Mouse (Mus musculus): ENCODE data around the gene Bahcc1. TPM values are rescaled to one million over a fixed set of nuclear protein-coding genes. Genes with fewer than 3 reads are reported as not detected.
A peak's percentile ranks its signal among the peaks of the same experiment; 100 is the strongest.

The Bahcc1 gene
- total and polyA plus RNA-seq, 2 experiments from 2014 or later, result 3.5 to 13.1 TPM

DNA sequence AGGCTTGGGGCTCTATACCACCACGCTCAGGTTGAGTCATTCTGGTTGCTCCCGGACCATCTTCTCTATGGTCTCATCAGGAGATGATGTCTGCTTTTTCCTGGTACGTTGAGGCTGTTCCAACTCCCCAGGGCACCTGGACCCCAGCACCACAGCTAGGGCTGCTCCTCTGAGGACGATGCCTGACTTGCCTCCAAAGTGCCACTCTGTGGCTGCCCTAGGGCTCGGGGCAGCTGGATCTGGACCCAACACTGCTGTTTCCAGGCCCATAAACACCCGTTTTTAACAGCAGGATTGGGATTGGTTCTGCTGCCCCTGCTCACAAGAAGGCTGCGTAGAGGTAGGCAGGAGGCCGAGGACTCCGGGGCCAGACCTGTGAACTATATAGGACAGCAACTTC, 70.4 kb downstream of the Bahcc1 start:
- Histone ChIP-seq H3K4me2 (ENCODE audit: low read depth, low read length) (no peak overlapping the region), H3K27me3 (ENCODE audit: control insufficient read depth, insufficient read depth, low read length) (no peaks in the 10 kb centered on the region), H3K4me3 (ENCODE audit: low read depth, low read length) (no peak overlapping the region), H3K36me3 (replicated peaks; ENCODE audit: control insufficient read depth, insufficient read depth, low read length) (no peaks in the 10 kb centered on the region), H3K9ac (replicated peaks; ENCODE audit: low read depth, low read length) (no peak overlapping the region), H3K4me1 (ENCODE audit: control insufficient read depth, insufficient read depth) (peaks cover 20% of the 10 kb centered on the region), H3K9me3 (replicated peaks; ENCODE audit: control insufficient read depth, low read length) (no peaks in the 10 kb centered on the region), H3K27ac (ENCODE audit: low read depth) (no peak overlapping the region)
- no peak for TF ChIP-seq EP300 (IDR thresholded peaks at IDR 0.05; ENCODE audit: low read depth)
- TF ChIP-seq CTCF (IDR thresholded peaks at IDR 0.05; ENCODE audit: low read depth), result no peak
- 91% methylated on average over 9 of the region's 9 CpGs for WGBS
- DNase-seq (ENCODE audit: low spot score) (no peak), ATAC-seq (ENCODE audit: insufficient read depth, low read depth) (no peak)

DNA sequence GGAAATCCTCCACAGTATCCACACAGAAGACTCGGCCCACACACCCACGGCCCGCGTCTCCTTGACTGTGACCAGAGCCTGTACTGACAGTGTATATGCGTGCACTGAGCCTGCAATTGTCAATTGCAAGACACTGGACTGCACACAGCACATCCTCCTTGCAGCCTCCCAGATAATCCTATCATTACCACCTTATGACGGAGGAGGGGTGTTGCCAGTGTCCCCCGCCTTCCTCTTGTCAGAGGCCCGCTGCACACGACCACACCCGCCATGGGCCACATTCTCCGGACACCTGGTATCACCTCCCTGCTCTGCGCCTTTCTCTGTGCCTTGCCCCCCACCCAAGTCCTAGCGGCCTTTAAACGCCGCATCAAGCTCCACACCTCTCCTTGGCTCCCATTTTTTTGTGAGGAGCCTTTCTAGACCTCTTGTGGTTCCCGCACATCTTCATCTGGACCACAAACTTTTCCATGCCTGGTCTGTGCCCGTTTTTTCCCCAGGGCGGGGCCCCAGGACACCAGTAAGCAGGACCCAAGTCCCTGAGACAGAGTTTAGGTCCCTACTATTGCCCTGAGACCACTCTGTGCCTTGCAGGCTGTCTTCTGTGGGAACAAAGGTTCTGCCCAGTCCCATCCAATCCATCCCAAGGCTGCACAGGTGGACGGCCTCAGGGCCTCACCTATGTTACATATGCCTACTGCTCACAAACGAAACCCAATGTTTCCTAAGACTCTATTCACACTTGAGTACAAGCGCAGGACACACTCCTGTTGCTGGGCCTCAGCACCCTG, 71.0 kb downstream of the Bahcc1 start:
- H3K36me3 ChIP-seq (replicated peaks; ENCODE audit: control insufficient read depth, insufficient read depth, low read length), result no peaks in the 10 kb centered on the region
- no peak for ATAC-seq (ENCODE audit: insufficient read depth, low read depth)
- no peaks in the 10 kb centered on the region for H3K9me3 ChIP-seq (replicated peaks; ENCODE audit: control insufficient read depth, low read length)
- H3K27me3 ChIP-seq (ENCODE audit: control insufficient read depth, insufficient read depth, low read length), result no peaks in the 10 kb centered on the region
- TF ChIP-seq CTCF (IDR thresholded peaks at IDR 0.05; ENCODE audit: low read depth), result no peak
- no peak for TF ChIP-seq EP300 (IDR thresholded peaks at IDR 0.05; ENCODE audit: low read depth)
- no peak overlapping the region for H3K4me3 ChIP-seq (ENCODE audit: low read depth, low read length)
- WGBS, result 89% methylated on average over 20 of the region's 21 CpGs
- no peak overlapping the region for H3K4me2 ChIP-seq (ENCODE audit: low read depth, low read length)
- DNase-seq (ENCODE audit: low spot score), result no peak
- H3K9ac ChIP-seq (replicated peaks; ENCODE audit: low read depth, low read length), result no peak overlapping the region
- H3K4me1 ChIP-seq (ENCODE audit: control insufficient read depth, insufficient read depth), result peaks cover 20% of the 10 kb centered on the region
- H3K27ac ChIP-seq (ENCODE audit: low read depth), result no peak overlapping the region

DNA sequence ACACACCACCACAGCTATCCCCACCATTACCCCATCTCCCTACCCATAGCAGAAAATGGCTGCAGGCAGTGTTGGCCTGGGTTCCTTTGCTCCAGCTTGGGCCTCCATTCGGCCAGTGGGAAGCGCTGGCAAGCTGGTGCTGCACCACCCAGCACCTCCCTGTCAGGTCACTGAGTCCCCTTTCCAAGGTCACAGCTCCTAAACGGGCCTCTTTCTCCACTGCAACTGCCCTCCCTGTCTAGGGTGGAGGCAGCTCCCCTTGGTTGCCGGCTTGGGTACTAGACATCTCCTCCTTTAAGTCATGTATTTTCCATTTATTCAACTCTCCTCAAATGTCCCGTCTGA, 71.6 kb downstream of the Bahcc1 start:
- H3K27me3 ChIP-seq (ENCODE audit: control insufficient read depth, insufficient read depth, low read length), result no peaks in the 10 kb centered on the region
- H3K4me1 ChIP-seq (ENCODE audit: control insufficient read depth, insufficient read depth), result peaks cover 20% of the 10 kb centered on the region
- H3K9me3 ChIP-seq (replicated peaks; ENCODE audit: control insufficient read depth, low read length), result no peaks in the 10 kb centered on the region
- TF ChIP-seq EP300 (IDR thresholded peaks at IDR 0.05; ENCODE audit: low read depth) (no peak), CTCF (IDR thresholded peaks at IDR 0.05; ENCODE audit: low read depth) (no peak)
- H3K9ac ChIP-seq (replicated peaks; ENCODE audit: low read depth, low read length), result no peak overlapping the region
- WGBS, result 32% methylated on average over 5 of the region's 5 CpGs
- H3K4me2 ChIP-seq (ENCODE audit: low read depth, low read length), result no peak overlapping the region
- no peak for DNase-seq (ENCODE audit: low spot score)
- no peak overlapping the region for H3K4me3 ChIP-seq (ENCODE audit: low read depth, low read length)
- H3K27ac ChIP-seq (ENCODE audit: low read depth), result no peak overlapping the region
- ATAC-seq (ENCODE audit: insufficient read depth, low read depth), result no peak
- H3K36me3 ChIP-seq (replicated peaks; ENCODE audit: control insufficient read depth, insufficient read depth, low read length), result no peaks in the 10 kb centered on the region

DNA sequence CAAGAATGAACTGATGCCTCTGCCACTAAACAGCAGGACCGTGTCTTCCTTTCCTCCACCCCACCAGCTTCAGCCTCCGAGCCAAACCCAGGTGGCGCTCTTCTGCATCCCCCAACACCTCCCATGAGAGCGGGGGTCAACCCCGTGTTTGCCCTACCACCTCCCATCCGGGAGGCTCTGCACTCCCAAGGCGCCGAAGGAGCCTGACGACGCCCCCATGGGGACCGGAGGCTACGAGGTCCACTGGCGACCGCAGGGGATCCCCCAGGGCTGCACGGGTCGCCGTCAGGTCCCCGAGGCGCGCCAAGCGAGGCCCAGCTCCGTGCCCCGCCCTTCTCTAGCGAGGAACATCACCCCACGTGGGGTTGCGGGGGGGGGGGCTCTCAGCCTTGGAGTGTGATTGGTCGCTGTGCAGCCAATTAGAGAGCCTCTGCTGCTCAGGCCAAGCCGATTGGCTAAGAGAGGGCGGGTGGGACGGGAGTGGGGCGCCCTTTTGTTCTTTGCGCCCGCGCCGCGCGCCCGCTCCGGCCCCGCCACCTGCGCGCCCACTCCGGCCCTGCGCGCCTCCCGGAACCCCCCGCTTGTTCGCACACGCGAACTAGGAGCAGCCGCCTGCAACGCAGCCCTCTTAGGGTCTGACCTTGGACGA, 72.3 kb downstream of the Bahcc1 start:
- Histone ChIP-seq H3K4me2 (ENCODE audit: low read depth, low read length) (peak overlapping the region; percentile 63), H3K4me1 (ENCODE audit: control insufficient read depth, insufficient read depth) (peaks cover 13% of the 10 kb centered on the region), H3K27ac (ENCODE audit: low read depth) (peak overlapping the region; percentile 49), H3K9ac (replicated peaks; ENCODE audit: low read depth, low read length) (peak overlapping the region; percentile 42), H3K36me3 (replicated peaks; ENCODE audit: control insufficient read depth, insufficient read depth, low read length) (no peaks in the 10 kb centered on the region), H3K9me3 (replicated peaks; ENCODE audit: control insufficient read depth, low read length) (no peaks in the 10 kb centered on the region), H3K27me3 (ENCODE audit: control insufficient read depth, insufficient read depth, low read length) (no peaks in the 10 kb centered on the region), H3K4me3 (ENCODE audit: low read depth, low read length) (peak overlapping the region; percentile 45)
- under 1% methylated on average over 48 of the region's 53 CpGs for WGBS
- ATAC-seq (ENCODE audit: insufficient read depth, low read depth) (peak; percentile 95), DNase-seq (ENCODE audit: low spot score) (peak; percentile 94)
- TF ChIP-seq CTCF (IDR thresholded peaks at IDR 0.05; ENCODE audit: low read depth) (peak; percentile 45), EP300 (IDR thresholded peaks at IDR 0.05; ENCODE audit: low read depth) (peak; percentile 13; the same call in 1 of the 2 replicates)

DNA sequence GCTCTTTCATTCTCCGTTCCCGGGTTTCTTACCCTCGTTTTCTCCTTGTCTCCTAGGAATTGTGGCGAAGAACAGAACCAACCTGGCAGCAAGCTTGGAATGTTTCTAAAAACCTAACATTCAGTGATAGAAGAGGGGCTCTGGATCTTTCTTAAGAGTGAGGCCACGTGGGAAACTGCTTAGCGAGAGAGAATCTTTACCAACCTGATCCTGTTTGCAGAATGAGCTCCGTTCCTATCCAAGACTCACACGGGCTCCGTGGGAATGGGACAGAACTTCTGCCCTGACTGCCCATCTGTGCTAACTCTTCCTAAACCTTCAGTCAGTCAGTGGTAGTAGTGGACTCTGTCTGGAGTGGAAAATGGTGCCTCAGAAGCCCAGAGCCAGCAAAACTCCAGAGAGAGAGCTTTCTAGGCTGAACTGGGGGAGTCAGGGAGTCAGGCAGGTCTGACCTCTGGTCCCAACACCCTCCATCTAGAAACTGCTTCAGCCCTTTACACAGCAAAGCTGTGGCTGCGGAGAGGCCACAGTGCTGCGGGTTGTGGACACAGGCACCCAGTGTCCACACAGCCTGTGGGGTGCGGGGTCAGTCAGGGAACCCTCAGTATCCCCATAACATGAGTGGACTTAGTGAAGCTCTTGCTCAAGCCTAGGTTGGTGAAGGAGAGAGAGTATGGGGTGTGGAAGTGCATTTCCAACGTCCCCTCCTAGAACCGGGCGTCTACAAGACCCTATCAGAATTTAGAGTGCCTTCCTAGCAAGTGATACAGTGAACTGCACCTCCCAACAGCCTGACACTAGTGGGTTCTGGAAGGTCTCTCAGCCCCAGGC, 73.0 kb downstream of the Bahcc1 start:
- Histone ChIP-seq H3K4me1 (ENCODE audit: control insufficient read depth, insufficient read depth) (peaks cover 17% of the 10 kb centered on the region), H3K27ac (ENCODE audit: low read depth) (peak overlapping the region; percentile 33), H3K4me2 (ENCODE audit: low read depth, low read length) (peak overlapping the region; percentile 63), H3K4me3 (ENCODE audit: low read depth, low read length) (peak overlapping the region; percentile 45), H3K9me3 (replicated peaks; ENCODE audit: control insufficient read depth, low read length) (no peaks in the 10 kb centered on the region), H3K9ac (replicated peaks; ENCODE audit: low read depth, low read length) (peak overlapping the region; percentile 42), H3K36me3 (replicated peaks; ENCODE audit: control insufficient read depth, insufficient read depth, low read length) (no peaks in the 10 kb centered on the region), H3K27me3 (ENCODE audit: control insufficient read depth, insufficient read depth, low read length) (no peaks in the 10 kb centered on the region)
- 25% methylated on average over 15 of the region's 15 CpGs for WGBS
- DNase-seq (ENCODE audit: low spot score), result no peak
- TF ChIP-seq EP300 (IDR thresholded peaks at IDR 0.05; ENCODE audit: low read depth) (no peak; the same call in 1 of the 2 replicates), CTCF (IDR thresholded peaks at IDR 0.05; ENCODE audit: low read depth) (no peak)
- no peak for ATAC-seq (ENCODE audit: insufficient read depth, low read depth)
